Mouse (Mus musculus): ENCODE measurements around the gene Cpt1c. TPM values are rescaled to one million over a fixed set of nuclear protein-coding genes. Genes with fewer than 3 reads are reported as not detected.
A peak's percentile ranks its signal among the peaks of the same experiment; 100 is the strongest.
"Not testable (repeated sequence)": the region's sequence is repeated elsewhere in the genome, so short reads cannot be mapped to it uniquely, and the experiment has no call there.

Gene Cpt1c
- polyA plus RNA-seq (2011; ENCODE audit: insufficient read depth, insufficient read length, low read depth, missing spikeins) = 73.3 and 84.5 TPM in 2 replicates

DNA sequence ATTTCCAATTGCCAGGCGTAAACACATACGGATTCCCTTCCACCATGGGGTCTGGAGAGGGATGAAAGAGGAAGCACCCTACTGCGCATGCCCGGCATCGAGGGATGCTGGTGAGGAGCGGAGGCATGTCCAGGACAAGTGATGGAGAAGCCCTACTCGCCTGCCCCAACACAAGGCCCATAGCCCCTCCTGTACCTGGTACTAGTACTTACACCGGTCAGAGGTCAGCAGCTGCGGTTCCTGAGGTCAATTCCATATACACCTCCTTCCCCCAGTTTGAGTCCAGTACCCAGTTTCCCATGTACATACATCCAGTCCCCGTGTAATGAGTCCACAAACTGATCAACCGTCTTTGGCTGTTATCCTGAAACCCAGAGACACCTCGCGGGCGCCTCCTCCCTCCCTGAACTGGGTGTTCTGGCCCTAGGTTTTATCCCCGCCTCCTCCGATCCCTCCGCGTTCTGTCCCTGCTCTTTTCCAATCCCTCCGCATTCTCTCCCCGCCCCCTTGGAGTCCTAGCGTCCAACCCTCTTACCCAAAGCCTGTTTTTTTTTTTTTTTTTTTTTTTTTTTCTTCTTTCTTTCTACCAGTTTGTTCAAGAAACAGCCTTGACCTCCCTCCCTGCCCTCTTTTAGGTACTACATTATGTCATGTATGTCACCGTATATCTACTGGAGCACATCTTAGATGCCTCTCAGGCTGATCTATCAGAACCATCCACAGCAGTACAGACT lies at the start of gene Cpt1c:
TSS of gene Cpt1c (minus strand) at position 469 of the 734 bp plus-strand sequence.
- Histone ChIP-seq H3K4me3 (ENCODE audit: low read depth, low read length) (peak within 1 kb of the TSS; percentile 95), H3K9ac (ENCODE audit: low read depth, poor library complexity, severe bottlenecking) (peak within 1 kb of the TSS; percentile 87), H3K27me3 (ENCODE audit: control insufficient read depth, insufficient read depth, low read length, poor library complexity, severe bottlenecking) (no peaks in the 10 kb centered on the region), H3K36me3 (ENCODE audit: control insufficient read depth, insufficient read depth, low read length, poor library complexity, severe bottlenecking) (peaks cover 29% of the 10 kb centered on the region), H3K4me1 (ENCODE audit: control insufficient read depth, insufficient read depth, low read length) (peaks cover 2% of the 10 kb centered on the region), H3K27ac (ENCODE audit: insufficient read depth, low read length) (peak within 1 kb of the TSS; percentile 98), H3K9me3 (replicated peaks; ENCODE audit: control insufficient read depth, insufficient read depth, low read length, poor library complexity, severe bottlenecking) (no peaks in the 10 kb centered on the region)
- TF ChIP-seq POLR2A (IDR thresholded peaks at IDR 0.05; ENCODE audit: insufficient read depth, low read length) (peak; percentile 85), CTCF (IDR thresholded peaks at IDR 0.05; ENCODE audit: low read depth, low read length) (no peak), EP300 (IDR thresholded peaks at IDR 0.05; ENCODE audit: insufficient read depth, low read depth, low read length) (0 out of 2 replicates have a peak, but pooled peaks have one; percentile 13)

GRCm38 (mm10) chr7:45023711-45024110 lies 49.1 kb upstream of the Cpt1c start:
- H3K27me3 ChIP-seq (ENCODE audit: control insufficient read depth, insufficient read depth, low read length, poor library complexity, severe bottlenecking); H3K36me3 ChIP-seq (ENCODE audit: control insufficient read depth, insufficient read depth, low read length, poor library complexity, severe bottlenecking); H3K4me1 ChIP-seq (ENCODE audit: control insufficient read depth, insufficient read depth, low read length); H3K4me3 ChIP-seq (ENCODE audit: low read depth, low read length); H3K9me3 ChIP-seq (replicated peaks; ENCODE audit: control insufficient read depth, insufficient read depth, low read length, poor library complexity, severe bottlenecking); H3K27ac ChIP-seq (ENCODE audit: insufficient read depth, low read length); H3K9ac ChIP-seq (ENCODE audit: low read depth, poor library complexity, severe bottlenecking): not testable (repeated sequence)
- TF ChIP-seq CTCF (IDR thresholded peaks at IDR 0.05; ENCODE audit: low read depth, low read length) = peak; percentile 12

DNA sequence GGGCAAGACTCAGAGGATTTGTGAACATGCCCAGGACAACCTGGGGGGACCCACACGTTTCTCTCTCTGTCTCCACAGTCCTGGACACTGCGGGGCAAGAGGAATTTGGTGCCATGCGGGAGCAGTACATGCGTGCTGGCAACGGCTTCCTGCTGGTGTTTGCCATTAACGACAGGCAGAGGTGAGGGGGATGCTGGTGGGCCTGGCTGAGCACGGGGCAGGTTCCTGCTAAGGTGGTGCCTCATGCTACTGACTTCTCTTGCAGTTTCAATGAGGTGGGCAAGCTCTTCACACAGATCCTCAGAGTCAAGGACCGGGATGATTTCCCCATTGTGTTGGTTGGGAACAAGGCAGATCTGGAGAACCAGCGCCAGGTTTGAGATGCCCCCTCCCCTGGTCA lies 45.6 kb upstream of the Cpt1c start:
- TF ChIP-seq EP300 (IDR thresholded peaks at IDR 0.05; ENCODE audit: insufficient read depth, low read depth, low read length) (no peak), POLR2A (IDR thresholded peaks at IDR 0.05; ENCODE audit: insufficient read depth, low read length) (no peak), CTCF (IDR thresholded peaks at IDR 0.05; ENCODE audit: low read depth, low read length) (no peak)
- H3K27me3 ChIP-seq (ENCODE audit: control insufficient read depth, insufficient read depth, low read length, poor library complexity, severe bottlenecking) = no peaks in the 10 kb centered on the region
- no peak overlapping the region for H3K27ac ChIP-seq (ENCODE audit: insufficient read depth, low read length)
- H3K4me3 ChIP-seq (ENCODE audit: low read depth, low read length) = no peak overlapping the region
- H3K9me3 ChIP-seq (replicated peaks; ENCODE audit: control insufficient read depth, insufficient read depth, low read length, poor library complexity, severe bottlenecking) = no peaks in the 10 kb centered on the region
- no peaks in the 10 kb centered on the region for H3K4me1 ChIP-seq (ENCODE audit: control insufficient read depth, insufficient read depth, low read length)
- H3K36me3 ChIP-seq (ENCODE audit: control insufficient read depth, insufficient read depth, low read length, poor library complexity, severe bottlenecking) = no peaks in the 10 kb centered on the region
- H3K9ac ChIP-seq (ENCODE audit: low read depth, poor library complexity, severe bottlenecking) = no peak overlapping the region

- no peaks in the 10 kb centered on the region for H3K36me3 ChIP-seq (ENCODE audit: control insufficient read depth, insufficient read depth, low read length, poor library complexity, severe bottlenecking)
- 0 out of 2 replicates have a peak overlapping the region, but pooled peaks have one; percentile 23 for H3K4me3 ChIP-seq (ENCODE audit: low read depth, low read length)
- TF ChIP-seq CTCF (IDR thresholded peaks at IDR 0.05; ENCODE audit: low read depth, low read length) (no peak), POLR2A (IDR thresholded peaks at IDR 0.05; ENCODE audit: insufficient read depth, low read length) (no peak), EP300 (IDR thresholded peaks at IDR 0.05; ENCODE audit: insufficient read depth, low read depth, low read length) (no peak)
- H3K27me3 ChIP-seq (ENCODE audit: control insufficient read depth, insufficient read depth, low read length, poor library complexity, severe bottlenecking) = no peaks in the 10 kb centered on the region
- H3K9ac ChIP-seq (ENCODE audit: low read depth, poor library complexity, severe bottlenecking) = no peak overlapping the region
- no peaks in the 10 kb centered on the region for H3K9me3 ChIP-seq (replicated peaks; ENCODE audit: control insufficient read depth, insufficient read depth, low read length, poor library complexity, severe bottlenecking)
- H3K4me1 ChIP-seq (ENCODE audit: control insufficient read depth, insufficient read depth, low read length) = no peaks in the 10 kb centered on the region
- no peak overlapping the region for H3K27ac ChIP-seq (ENCODE audit: insufficient read depth, low read length)
Measured at GRCm38 (mm10) chr7:45019031-45019571, 44.5 kb upstream of the Cpt1c start.

DNA sequence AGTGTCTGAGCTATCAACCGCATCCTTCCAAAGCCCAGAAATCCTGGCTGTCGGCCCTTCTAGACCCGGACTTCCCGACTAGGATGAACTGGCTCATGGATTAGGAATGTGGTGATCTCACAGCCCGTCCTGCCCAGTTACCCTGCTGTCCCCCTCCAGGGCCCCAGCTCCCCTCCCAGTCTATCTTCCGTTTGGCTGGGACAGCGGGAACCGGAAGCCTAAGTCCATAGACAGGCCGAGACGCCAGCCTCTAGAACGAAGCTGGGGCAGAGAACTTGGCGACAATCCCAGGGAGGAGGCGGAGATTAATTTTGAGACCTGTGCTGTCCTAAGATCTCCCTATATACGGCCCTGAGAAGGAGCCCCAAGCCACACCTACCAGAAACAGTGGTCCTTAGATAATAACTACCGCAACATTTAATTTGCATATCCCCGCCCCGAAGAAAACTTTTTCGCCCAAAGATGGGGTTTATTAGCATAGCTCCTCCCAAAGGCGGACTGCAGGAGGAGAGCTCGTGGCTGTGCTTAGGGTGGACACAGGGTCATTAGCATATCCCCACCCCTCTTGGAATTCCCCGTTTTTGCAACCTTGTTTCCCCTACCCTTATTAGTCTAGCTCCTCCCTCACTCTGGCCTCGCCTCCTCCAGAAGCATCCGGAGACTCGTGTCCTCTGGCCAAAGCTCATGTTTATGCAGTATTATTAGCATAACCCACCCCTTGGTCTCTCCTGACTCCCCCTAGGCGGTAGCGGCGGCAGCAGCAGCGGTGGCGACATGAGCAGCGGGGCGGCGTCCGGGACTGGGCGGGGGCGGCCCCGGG lies 42.8 kb upstream of the Cpt1c start, which contains the start of gene Rras:
TSS of gene Rras (plus strand) at position 720 of the 820 bp plus-strand sequence.
- Histone ChIP-seq H3K9me3 (replicated peaks; ENCODE audit: control insufficient read depth, insufficient read depth, low read length, poor library complexity, severe bottlenecking) (no peaks in the 10 kb centered on the region), H3K27ac (ENCODE audit: insufficient read depth, low read length) (peak within 1 kb of the TSS; percentile 28; the same call in 1 of the 2 replicates), H3K27me3 (ENCODE audit: control insufficient read depth, insufficient read depth, low read length, poor library complexity, severe bottlenecking) (no peaks in the 10 kb centered on the region), H3K36me3 (ENCODE audit: control insufficient read depth, insufficient read depth, low read length, poor library complexity, severe bottlenecking) (peaks cover 5% of the 10 kb centered on the region; the same call in 1 of the 2 replicates), H3K4me1 (ENCODE audit: control insufficient read depth, insufficient read depth, low read length) (no peaks in the 10 kb centered on the region), H3K4me3 (ENCODE audit: low read depth, low read length) (peak within 1 kb of the TSS; percentile 84), H3K9ac (ENCODE audit: low read depth, poor library complexity, severe bottlenecking) (peak within 1 kb of the TSS; percentile 96)
- no peak for TF ChIP-seq EP300 (IDR thresholded peaks at IDR 0.05; ENCODE audit: insufficient read depth, low read depth, low read length)
- no peak for TF ChIP-seq POLR2A (IDR thresholded peaks at IDR 0.05; ENCODE audit: insufficient read depth, low read length)
- no peak for TF ChIP-seq CTCF (IDR thresholded peaks at IDR 0.05; ENCODE audit: low read depth, low read length)
